Mouse (Mus musculus) lung, embryonic 16.5 days (tissue): ENCODE measurements around the gene Aqp8. TPM values are rescaled to one million over a fixed set of nuclear protein-coding genes. Genes with fewer than 3 reads are reported as not detected.

Experiments used
- ATAC-seq: fragments of 200-750 bp; cut with Nextera tagmentation; 2 replicates; pipeline ENCODE4 v1.8.0; 2017; ENCODE audit warnings: low read depth, mild to moderate bottlenecking, moderate library complexity
- H3K27ac ChIP-seq: fragments of 300-500 bp; sonication (generic); 2 replicates; pipeline ENCODE4 v1.5.1; 2014; ENCODE audit warnings: mild to moderate bottlenecking, control low read depth, low read length
- H3K27me3 ChIP-seq: fragments of 300-500 bp; sonication (generic); 2 replicates; pipeline ENCODE4 v1.6.1; 2014; ENCODE audit warnings: low read depth, low read length, mixed read lengths; ENCODE audit not compliant: control insufficient read depth, insufficient read depth
- H3K36me3 ChIP-seq: fragments of 300-500 bp; sonication (generic); 2 replicates; pipeline ENCODE4 v1.6.1; 2014; ENCODE audit warnings: low read length; ENCODE audit not compliant: control insufficient read depth, insufficient read depth
- H3K4me1 ChIP-seq: fragments of 300-500 bp; sonication (generic); replicated peaks from 2 replicates; pipeline ENCODE4 v1.6.1; 2014; ENCODE audit warnings: low read length, mixed read lengths; ENCODE audit not compliant: control insufficient read depth, insufficient read depth
- H3K4me2 ChIP-seq: fragments of 300-500 bp; sonication (generic); 2 replicates; pipeline ENCODE4 v1.6.1; 2014; ENCODE audit warnings: low read depth, low read length, control low read depth
- H3K4me3 ChIP-seq: fragments of 300-500 bp; sonication (generic); 2 replicates; pipeline ENCODE4 v1.5.1; 2014; ENCODE audit warnings: mild to moderate bottlenecking, low read length, control low read depth
- H3K9ac ChIP-seq: fragments of 300-500 bp; sonication (generic); 2 replicates; pipeline ENCODE4 v1.6.1; 2014; ENCODE audit warnings: low read length, control low read depth
- H3K9me3 ChIP-seq: fragments of 300-500 bp; sonication (generic); 2 replicates; pipeline ENCODE4 v1.6.1; 2016; ENCODE audit warnings: low read length; ENCODE audit not compliant: control insufficient read depth
- WGBS: fragments of 180-500 bp; shearing (Covaris S2); extraction: QIAGEN DNeasy Blood & Tissue Kit; methylation state at CpG from one replicate; pipeline ENCODE4 v1.1.7; 2014; 5-methylcytosine and 5-hydroxymethylcytosine counted together
- polyA plus RNA-seq: library from polyadenylated mRNA; unstranded; fragments of >200 nt; fragmentation: Nextera tagmentation; extraction: Ambion mirVana; gene quantifications from 2 replicates; pipeline ENCODE4 v1.2.1, GENCODE M21; 2015

Gene Aqp8
- polyA plus RNA-seq, 1 experiment from 2014 or later = 0.34 TPM

DNA sequence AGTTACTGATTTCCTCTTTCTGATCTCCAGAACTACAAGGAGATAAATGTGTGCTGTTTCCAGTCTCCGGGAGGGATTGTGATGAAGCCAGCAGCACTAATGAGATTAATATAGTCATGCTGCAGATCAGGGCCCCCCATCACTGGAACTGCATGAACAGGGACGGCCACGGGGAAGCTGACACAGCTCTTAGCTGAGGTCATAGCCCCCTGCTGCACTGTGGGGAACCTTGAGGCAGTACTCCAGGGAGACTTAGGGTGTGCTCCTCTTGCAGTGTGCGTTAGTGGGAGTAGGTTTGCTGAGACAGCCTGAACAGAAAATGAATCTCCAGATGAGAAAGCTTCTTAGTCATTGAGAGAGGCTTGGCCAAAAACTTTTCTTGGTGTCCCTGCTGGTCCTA lies 30.9 kb upstream of the Aqp8 start:
- ATAC-seq = no peak
- Histone ChIP-seq H3K4me1 (no peaks in the 10 kb centered on the region), H3K4me2 (no peak overlapping the region), H3K36me3 (no peaks in the 10 kb centered on the region; the same call in 1 of the 2 replicates), H3K9ac (no peak overlapping the region), H3K4me3 (no peak overlapping the region), H3K9me3 (no peaks in the 10 kb centered on the region), H3K27ac (no peak overlapping the region), H3K27me3 (no peaks in the 10 kb centered on the region)
- WGBS = 80% methylated on average over 4 of the region's 4 CpGs

- no peaks in the 10 kb centered on the region for H3K27me3 ChIP-seq
- WGBS = 50% methylated on average over 1 of the region's 1 CpGs
- no peaks in the 10 kb centered on the region; the same call in 1 of the 2 replicates for H3K9me3 ChIP-seq
- H3K27ac ChIP-seq = no peak overlapping the region
- no peaks in the 10 kb centered on the region for H3K36me3 ChIP-seq
- no peaks in the 10 kb centered on the region for H3K4me1 ChIP-seq
- H3K9ac ChIP-seq = no peak overlapping the region
- ATAC-seq = no peak
- no peak overlapping the region for H3K4me3 ChIP-seq
- H3K4me2 ChIP-seq = no peak overlapping the region
Measured at GRCm38 (mm10) chr7:123442079-123442478, 20.0 kb upstream of the Aqp8 start.

GRCm38 (mm10) chr7:123448794-123449193 lies 13.3 kb upstream of the Aqp8 start:
- 73% methylated on average over 2 of the region's 2 CpGs for WGBS
- ATAC-seq = no peak
- no peaks in the 10 kb centered on the region for H3K4me1 ChIP-seq
- H3K9ac ChIP-seq = no peak overlapping the region
- no peaks in the 10 kb centered on the region for H3K36me3 ChIP-seq
- no peak overlapping the region for H3K4me2 ChIP-seq
- H3K27ac ChIP-seq = no peak overlapping the region
- H3K27me3 ChIP-seq = no peaks in the 10 kb centered on the region
- H3K9me3 ChIP-seq = no peaks in the 10 kb centered on the region
- H3K4me3 ChIP-seq = no peak overlapping the region

GRCm38 (mm10) chr7:123449676-123450075 lies 12.4 kb upstream of the Aqp8 start:
- WGBS = 68% methylated on average over 10 of the region's 10 CpGs

DNA sequence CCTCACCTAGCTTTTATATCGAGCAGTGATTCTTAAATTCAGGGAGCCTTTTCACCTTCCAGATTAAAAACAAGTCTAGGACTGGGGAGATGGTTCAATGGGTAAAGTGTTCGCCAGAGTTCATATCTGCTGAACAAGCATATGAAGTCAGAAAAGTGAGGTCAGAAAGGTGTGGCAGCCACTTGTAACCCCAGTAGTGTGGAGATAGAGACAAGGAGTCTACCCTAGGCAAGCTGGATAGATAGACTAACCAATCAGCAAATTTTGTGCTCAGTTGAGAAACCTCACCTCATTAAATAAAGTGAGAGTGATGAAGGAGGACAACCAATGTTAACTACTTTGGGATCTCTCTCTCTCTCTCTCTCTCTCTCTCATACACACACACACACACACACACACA lies 11.6 kb upstream of the Aqp8 start:
- Histone ChIP-seq H3K9me3 (no peaks in the 10 kb centered on the region), H3K4me1 (no peaks in the 10 kb centered on the region), H3K4me3 (no peak overlapping the region), H3K27ac (no peak overlapping the region), H3K27me3 (no peaks in the 10 kb centered on the region), H3K4me2 (no peak overlapping the region), H3K9ac (no peak overlapping the region), H3K36me3 (no peaks in the 10 kb centered on the region)
- no peak for ATAC-seq
- WGBS = 74% methylated on average over 2 of the region's 2 CpGs

More at GRCm38 (mm10) chr7:123449676-123450075, 12.4 kb upstream of the Aqp8 start:
- no peak overlapping the region for H3K4me2 ChIP-seq
- no peaks in the 10 kb centered on the region for H3K36me3 ChIP-seq
- H3K27me3 ChIP-seq = no peaks in the 10 kb centered on the region
- no peak overlapping the region for H3K27ac ChIP-seq
- no peaks in the 10 kb centered on the region for H3K9me3 ChIP-seq
- ATAC-seq = no peak
- H3K4me1 ChIP-seq = no peaks in the 10 kb centered on the region
- H3K4me3 ChIP-seq = no peak overlapping the region
- no peak overlapping the region for H3K9ac ChIP-seq

DNA sequence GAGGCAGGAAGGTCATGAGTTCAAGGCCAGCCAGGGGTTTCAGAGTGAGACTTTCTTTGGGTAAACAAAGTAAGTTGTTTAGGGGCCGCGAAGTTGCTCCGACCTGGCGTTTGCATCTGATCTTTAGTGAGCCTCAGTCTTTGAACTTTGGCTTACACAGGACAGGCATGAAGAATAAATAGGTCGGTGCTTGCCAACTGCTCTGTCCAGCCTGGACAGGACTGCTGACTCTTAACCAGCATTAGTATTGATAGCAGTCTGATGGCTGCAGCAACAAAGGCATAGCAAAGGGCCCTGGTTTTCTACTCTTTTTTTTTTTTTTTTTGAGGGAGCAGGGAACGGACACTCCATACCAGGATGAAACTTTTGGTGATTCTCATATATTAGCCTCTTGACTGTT lies 9.5 kb upstream of the Aqp8 start:
- ATAC-seq = no peak
- 40% methylated on average over 6 of the region's 6 CpGs for WGBS
- no peak overlapping the region for H3K27ac ChIP-seq
- no peak overlapping the region for H3K4me2 ChIP-seq
- H3K9ac ChIP-seq = no peak overlapping the region
- no peaks in the 10 kb centered on the region for H3K27me3 ChIP-seq
- no peaks in the 10 kb centered on the region for H3K4me1 ChIP-seq
- no peak overlapping the region for H3K4me3 ChIP-seq
- H3K36me3 ChIP-seq = no peaks in the 10 kb centered on the region
- no peaks in the 10 kb centered on the region for H3K9me3 ChIP-seq

DNA sequence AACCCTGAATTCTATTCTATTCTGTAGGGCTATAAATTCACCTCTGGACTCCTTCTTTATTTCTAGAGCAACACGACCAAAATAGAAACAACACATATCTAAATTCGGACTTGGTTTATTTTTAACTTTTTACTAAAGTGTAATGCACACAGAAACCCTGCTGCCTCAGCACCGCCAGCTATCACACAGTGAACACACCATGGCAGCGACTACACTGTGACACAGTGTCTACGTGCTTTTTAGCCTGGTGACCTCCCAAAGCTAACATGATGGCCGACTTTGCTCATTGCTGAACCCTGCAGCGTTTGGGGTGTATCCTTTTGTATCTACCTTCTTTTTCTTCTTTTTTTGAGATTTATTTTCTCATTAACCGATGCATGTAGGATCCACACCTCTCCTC lies 9.0 kb upstream of the Aqp8 start:
- Histone ChIP-seq H3K27me3 (no peaks in the 10 kb centered on the region), H3K36me3 (no peaks in the 10 kb centered on the region), H3K27ac (no peak overlapping the region), H3K4me1 (no peaks in the 10 kb centered on the region), H3K4me2 (no peak overlapping the region), H3K9ac (no peak overlapping the region), H3K9me3 (no peaks in the 10 kb centered on the region), H3K4me3 (no peak overlapping the region)
- ATAC-seq = no peak
- 69% methylated on average over 8 of the region's 8 CpGs for WGBS

GRCm38 (mm10) chr7:123455088-123455487 lies 7.0 kb upstream of the Aqp8 start:
- no peaks in the 10 kb centered on the region for H3K27me3 ChIP-seq
- no peaks in the 10 kb centered on the region for H3K36me3 ChIP-seq
- no peak overlapping the region for H3K4me3 ChIP-seq
- H3K9me3 ChIP-seq = no peaks in the 10 kb centered on the region
- no peak overlapping the region for H3K9ac ChIP-seq
- 92% methylated on average over 3 of the region's 3 CpGs for WGBS
- H3K27ac ChIP-seq = no peak overlapping the region
- ATAC-seq = no peak
- H3K4me1 ChIP-seq = no peaks in the 10 kb centered on the region
- H3K4me2 ChIP-seq = no peak overlapping the region

DNA sequence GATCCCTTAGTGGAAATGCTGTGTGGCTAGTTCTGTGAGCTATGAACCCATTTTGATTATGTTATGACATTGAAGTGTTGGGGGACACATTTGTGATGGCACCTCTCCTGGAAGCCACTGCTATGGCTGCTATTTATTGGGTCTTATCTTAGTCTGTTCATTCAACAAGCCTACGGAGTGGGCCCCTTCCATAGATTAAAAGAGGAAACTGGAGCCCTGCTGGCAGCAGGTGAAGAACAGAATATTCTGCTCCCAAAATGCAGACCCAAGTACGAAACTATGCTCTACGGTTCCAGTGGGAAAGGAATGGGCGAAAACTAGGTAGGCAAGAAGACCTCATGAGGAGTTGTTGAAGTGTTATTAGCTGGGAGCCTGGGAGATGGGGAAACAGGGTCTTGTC lies 3.8 kb upstream of the Aqp8 start:
- 79% methylated on average over 4 of the region's 4 CpGs for WGBS
- Histone ChIP-seq H3K9ac (no peak overlapping the region), H3K4me2 (no peak overlapping the region), H3K27ac (no peak overlapping the region), H3K4me3 (no peak overlapping the region), H3K27me3 (no peaks in the 10 kb centered on the region), H3K36me3 (no peaks in the 10 kb centered on the region), H3K4me1 (no peaks in the 10 kb centered on the region), H3K9me3 (no peaks in the 10 kb centered on the region)
- no peak for ATAC-seq

- ATAC-seq = no peak
- WGBS = 77% methylated on average over 4 of the region's 4 CpGs
Measured at GRCm38 (mm10) chr7:123459247-123459646, 2.8 kb upstream of the Aqp8 start.

More at GRCm38 (mm10) chr7:123459247-123459646, 2.8 kb upstream of the Aqp8 start:
- Histone ChIP-seq H3K4me3 (no peak overlapping the region), H3K36me3 (no peaks in the 10 kb centered on the region), H3K27ac (no peak overlapping the region), H3K27me3 (no peaks in the 10 kb centered on the region), H3K4me2 (no peak overlapping the region), H3K9ac (no peak overlapping the region), H3K9me3 (no peaks in the 10 kb centered on the region), H3K4me1 (no peaks in the 10 kb centered on the region)
